Mouse (Mus musculus): ENCODE results near the gene Fam178b.

DNA sequence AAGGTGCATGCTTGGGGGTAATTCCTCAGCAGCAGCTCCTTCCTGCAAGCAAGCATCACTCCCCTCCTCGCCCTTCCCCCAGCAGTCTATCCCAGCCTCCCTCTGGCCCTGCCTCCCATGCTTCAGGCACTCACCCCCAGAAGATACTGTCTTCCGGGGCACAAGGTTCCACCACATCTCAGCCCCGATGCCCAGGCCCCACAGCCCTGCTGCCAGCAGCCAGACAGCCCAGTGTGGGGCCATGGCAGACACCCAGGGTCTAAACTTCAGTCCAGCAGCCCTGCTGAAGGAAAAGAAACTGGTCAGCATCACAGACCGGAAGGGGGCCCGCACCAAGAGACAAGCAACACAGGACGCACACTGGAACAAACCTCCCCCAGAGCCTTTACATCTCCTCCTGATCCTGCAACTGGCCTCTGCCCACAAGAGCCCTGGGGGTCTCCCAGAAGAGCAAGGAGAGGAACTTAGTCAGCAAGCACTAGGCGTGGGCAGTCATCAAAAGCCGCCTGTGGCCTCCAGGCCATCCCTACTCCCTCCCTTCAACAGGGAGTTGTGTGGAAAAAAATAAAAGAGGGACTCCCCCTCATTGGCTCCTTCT is 127.1 kb downstream of the Fam178b start:
- TF ChIP-seq CTCF (IDR thresholded peaks at IDR 0.05; ENCODE audit: low read depth) (peak; percentile 9; the same call in 1 of the 2 replicates), EP300 (optimal IDR thresholded peaks at IDR 0.05) (no peak)
